Mouse (Mus musculus): ENCODE measurements around the gene Lrrc26. TPM values are rescaled to one million over a fixed set of nuclear protein-coding genes. Genes with fewer than 3 reads are reported as not detected.

Lrrc26 gene
- total and polyA plus RNA-seq, 2 experiments from 2014 or later: 0.20 to 1.0 TPM

GRCm38 (mm10) chr2:25318119-25318966, 28.6 kb downstream of the Lrrc26 start:
- TF ChIP-seq CTCF (IDR thresholded peaks at IDR 0.05; ENCODE audit: low read depth): no peak

GRCm38 (mm10) chr2:25318971-25319773, 29.5 kb downstream of the Lrrc26 start, which contains the start of gene Grin1:
Gene Grin1, minus strand, starts transcription at chr2:25319187.
- Histone ChIP-seq H3K4me3 (ENCODE audit: low read length) (peak within 1 kb of the TSS; percentile 65), H3K27ac (peak within 1 kb of the TSS; percentile 92), H3K27me3 (ENCODE audit: insufficient read depth, low read length) (no peaks in the 10 kb centered on the region), H3K4me1 (ENCODE audit: insufficient read depth, low read length) (no peaks in the 10 kb centered on the region), H3K9ac (replicated peaks; ENCODE audit: low read length) (peak within 1 kb of the TSS; percentile 72), H3K9me3 (ENCODE audit: low read length) (no peaks in the 10 kb centered on the region), H3K4me2 (ENCODE audit: low read depth, low read length) (peak within 1 kb of the TSS; percentile 69), H3K36me3 (ENCODE audit: insufficient read depth, low read length) (peaks cover 4% of the 10 kb centered on the region; the same call in 1 of the 2 replicates)
- no peak for TF ChIP-seq CTCF (IDR thresholded peaks at IDR 0.05; ENCODE audit: low read depth)
- ATAC-seq (peak; percentile 85), DNase-seq (ENCODE audit: low spot score) (peak; percentile 96)
- WGBS: 10% methylated on average over 58 of the region's 58 CpGs

More at GRCm38 (mm10) chr2:25318119-25318966, 28.6 kb downstream of the Lrrc26 start:
- peak; percentile 71 for ATAC-seq
- peak overlapping the region; percentile 72 for H3K9ac ChIP-seq (replicated peaks; ENCODE audit: low read length)
- H3K36me3 ChIP-seq (ENCODE audit: insufficient read depth, low read length): peaks cover 5% of the 10 kb centered on the region; the same call in 1 of the 2 replicates
- peak overlapping the region; percentile 65 for H3K4me3 ChIP-seq (ENCODE audit: low read length)
- 3% methylated on average over 31 of the region's 31 CpGs for WGBS
- peak overlapping the region; percentile 92 for H3K27ac ChIP-seq
- peaks cover 4% of the 10 kb centered on the region; the same call in 1 of the 2 replicates for H3K27me3 ChIP-seq (ENCODE audit: insufficient read depth, low read length)
- H3K4me1 ChIP-seq (ENCODE audit: insufficient read depth, low read length): no peaks in the 10 kb centered on the region
- peak overlapping the region; percentile 69 for H3K4me2 ChIP-seq (ENCODE audit: low read depth, low read length)
- peak; percentile 59 for DNase-seq (ENCODE audit: low spot score)
- H3K9me3 ChIP-seq (ENCODE audit: low read length): no peaks in the 10 kb centered on the region

- no peaks in the 10 kb centered on the region for H3K27me3 ChIP-seq (ENCODE audit: insufficient read depth, low read length)
- H3K9me3 ChIP-seq (ENCODE audit: low read length): no peaks in the 10 kb centered on the region
- DNase-seq (ENCODE audit: low spot score) (no peak), ATAC-seq (no peak)
- H3K4me3 ChIP-seq (ENCODE audit: low read length): no peak overlapping the region
- no peak overlapping the region for H3K27ac ChIP-seq
- TF ChIP-seq CTCF (IDR thresholded peaks at IDR 0.05; ENCODE audit: low read depth): no peak
- no peak overlapping the region for H3K4me2 ChIP-seq (ENCODE audit: low read depth, low read length)
- no peaks in the 10 kb centered on the region for H3K4me1 ChIP-seq (ENCODE audit: insufficient read depth, low read length)
- peaks cover 3% of the 10 kb centered on the region; the same call in 1 of the 2 replicates for H3K36me3 ChIP-seq (ENCODE audit: insufficient read depth, low read length)
- 28% methylated on average over 2 of the region's 2 CpGs for WGBS
- H3K9ac ChIP-seq (replicated peaks; ENCODE audit: low read length): no peak overlapping the region
Observed at GRCm38 (mm10) chr2:25320084-25320483, 30.4 kb downstream of the Lrrc26 start.

GRCm38 (mm10) chr2:25326036-25326435, 36.3 kb downstream of the Lrrc26 start:
- Histone ChIP-seq H3K4me3 (ENCODE audit: low read length) (no peak overlapping the region), H3K9ac (replicated peaks; ENCODE audit: low read length) (no peak overlapping the region), H3K4me1 (ENCODE audit: insufficient read depth, low read length) (no peaks in the 10 kb centered on the region), H3K27me3 (ENCODE audit: insufficient read depth, low read length) (no peaks in the 10 kb centered on the region), H3K27ac (no peak overlapping the region), H3K4me2 (ENCODE audit: low read depth, low read length) (no peak overlapping the region), H3K36me3 (ENCODE audit: insufficient read depth, low read length) (no peaks in the 10 kb centered on the region), H3K9me3 (ENCODE audit: low read length) (no peaks in the 10 kb centered on the region)
- DNase-seq (ENCODE audit: low spot score) (no peak), ATAC-seq (no peak)
- WGBS: 73% methylated on average over 2 of the region's 2 CpGs
- no peak for TF ChIP-seq CTCF (IDR thresholded peaks at IDR 0.05; ENCODE audit: low read depth)

GRCm38 (mm10) chr2:25328440-25328839, 38.7 kb downstream of the Lrrc26 start:
- H3K36me3 ChIP-seq (ENCODE audit: insufficient read depth, low read length): no peaks in the 10 kb centered on the region
- no peaks in the 10 kb centered on the region for H3K9me3 ChIP-seq (ENCODE audit: low read length)
- no peak overlapping the region for H3K4me2 ChIP-seq (ENCODE audit: low read depth, low read length)
- no peak for ATAC-seq
- peak; percentile 78 for TF ChIP-seq CTCF (IDR thresholded peaks at IDR 0.05; ENCODE audit: low read depth)
- H3K4me1 ChIP-seq (ENCODE audit: insufficient read depth, low read length): peaks cover 9% of the 10 kb centered on the region
- H3K4me3 ChIP-seq (ENCODE audit: low read length): no peak overlapping the region
- 27% methylated on average over 7 of the region's 7 CpGs for WGBS
- H3K27me3 ChIP-seq (ENCODE audit: insufficient read depth, low read length): no peaks in the 10 kb centered on the region
- no peak overlapping the region for H3K9ac ChIP-seq (replicated peaks; ENCODE audit: low read length)
- peak; percentile 77 for DNase-seq (ENCODE audit: low spot score)
- H3K27ac ChIP-seq: no peak overlapping the region

GRCm38 (mm10) chr2:25331470-25331869, 41.8 kb downstream of the Lrrc26 start:
- Histone ChIP-seq H3K4me1 (ENCODE audit: insufficient read depth, low read length) (peaks cover 13% of the 10 kb centered on the region), H3K4me2 (ENCODE audit: low read depth, low read length) (peak overlapping the region; percentile 97), H3K27ac (no peak overlapping the region), H3K9ac (replicated peaks; ENCODE audit: low read length) (peak overlapping the region; percentile 93; the same call in 1 of the 2 replicates), H3K9me3 (ENCODE audit: low read length) (no peaks in the 10 kb centered on the region), H3K27me3 (ENCODE audit: insufficient read depth, low read length) (no peaks in the 10 kb centered on the region), H3K36me3 (ENCODE audit: insufficient read depth, low read length) (peaks cover 24% of the 10 kb centered on the region), H3K4me3 (ENCODE audit: low read length) (peak overlapping the region; percentile 95)
- TF ChIP-seq CTCF (IDR thresholded peaks at IDR 0.05; ENCODE audit: low read depth): 0 out of 2 replicates have a peak, but pooled peaks have one; percentile 3
- ATAC-seq: no peak
- no peak for DNase-seq (ENCODE audit: low spot score)
- 61% methylated on average over 9 of the region's 9 CpGs for WGBS
